Mouse (Mus musculus) ES-E14 (cell line): ENCODE data around the gene Clic1. TPM values are rescaled to one million over a fixed set of nuclear protein-coding genes. Genes with fewer than 3 reads are reported as not detected.

Experiments used
- DNase-seq: peaks from one replicate; pipeline ENCODE4 v3.0.0-alpha.2; 2013; ENCODE audit warnings: low read depth, low spot score
- H3K27ac ChIP-seq: 2 replicates; pipeline ENCODE4 v1.5.1; 2012; ENCODE audit warnings: low read depth, mild to moderate bottlenecking, low read length, moderate library complexity, mixed read lengths; ENCODE audit not compliant: poor library complexity, insufficient read depth, severe bottlenecking
- H3K36me3 ChIP-seq: 2 replicates; pipeline ENCODE4 v1.6.1; 2012; ENCODE audit warnings: mild to moderate bottlenecking, low read length, moderate library complexity, mixed read lengths; ENCODE audit not compliant: control insufficient read depth, poor library complexity, insufficient read depth, severe bottlenecking
- H3K4me1 ChIP-seq, 2 experiments: fragments of 150-350 bp in 1 of 2; sonication (generic) in 1 of 2; 2 replicates each; pipeline ENCODE4 v1.6.1; 2012; ENCODE audit warnings: low read length in 2 of 2, mild to moderate bottlenecking in 1 of 2, mixed read lengths in 1 of 2; ENCODE audit not compliant: control insufficient read depth in 2 of 2, insufficient read depth in 2 of 2, poor library complexity in 1 of 2
- H3K4me3 ChIP-seq, 2 experiments: fragments of 150-350 bp in 1 of 2; sonication (generic) in 1 of 2; 2 replicates each; pipeline ENCODE4 v1.5.1; 2012; ENCODE audit warnings: low read length in 2 of 2, low read depth in 1 of 2, mild to moderate bottlenecking in 1 of 2, mixed read lengths in 1 of 2; ENCODE audit not compliant: insufficient read depth in 1 of 2, poor library complexity in 1 of 2, severe bottlenecking in 1 of 2
- H3K9ac ChIP-seq: 2 replicates; pipeline ENCODE4 v1.6.1; 2012; ENCODE audit warnings: low read depth, mild to moderate bottlenecking, low read length, mixed read lengths; ENCODE audit not compliant: poor library complexity, insufficient read depth, severe bottlenecking
- H3K9me3 ChIP-seq: fragments of 150-350 bp; sonication (generic); 2 replicates; pipeline ENCODE4 v1.6.1; 2012; ENCODE audit warnings: low read depth, mild to moderate bottlenecking, low read length; ENCODE audit not compliant: control insufficient read depth, insufficient read depth
- CHD2 ChIP-seq: IDR thresholded peaks from 2 replicates; pipeline ENCODE4 v1.6.1; 2014; ENCODE audit warnings: mild to moderate bottlenecking, low read depth, low read length, inconsistent platforms
- HCFC1 ChIP-seq: IDR thresholded peaks from 2 replicates; pipeline ENCODE4 v1.6.1; 2012; ENCODE audit warnings: low read length, inconsistent platforms, borderline replicate concordance; ENCODE audit not compliant: insufficient read depth
- MAFK ChIP-seq: IDR thresholded peaks from 2 replicates; pipeline ENCODE4 v1.6.1; 2014; ENCODE audit warnings: mild to moderate bottlenecking, low read depth, low read length, inconsistent platforms; ENCODE audit not compliant: insufficient read depth
- ZC3H11A ChIP-seq: IDR thresholded peaks from 2 replicates; pipeline ENCODE4 v1.6.1; 2012; ENCODE audit warnings: low read depth, mild to moderate bottlenecking, inconsistent platforms, low read length, borderline replicate concordance
- ZNF384 ChIP-seq: IDR thresholded peaks from 2 replicates; pipeline ENCODE4 v1.6.1; 2012; ENCODE audit warnings: low read depth, low read length, inconsistent platforms
- in situ Hi-C, 2 experiments: fragments of 600-800 bp; cut with MboI; formaldehyde crosslinking; loops; one replicate each; pipeline ENCODE4 v1.15.1; 2025; ENCODE audit warnings: low sequenced_read_pairs in 2 of 2, inconsistent platforms in 1 of 2; ENCODE audit not compliant: unreplicated experiment in 2 of 2
- total RNA-seq: library from RNA; depleted of rRNA; stranded (reverse); fragments of 300-350 nt; gene quantifications from 2 replicates; pipeline ENCODE4 v1.2.3, GENCODE M21; 2012

Clic1 gene
- total RNA-seq, 1 experiment = 133 TPM

DNA sequence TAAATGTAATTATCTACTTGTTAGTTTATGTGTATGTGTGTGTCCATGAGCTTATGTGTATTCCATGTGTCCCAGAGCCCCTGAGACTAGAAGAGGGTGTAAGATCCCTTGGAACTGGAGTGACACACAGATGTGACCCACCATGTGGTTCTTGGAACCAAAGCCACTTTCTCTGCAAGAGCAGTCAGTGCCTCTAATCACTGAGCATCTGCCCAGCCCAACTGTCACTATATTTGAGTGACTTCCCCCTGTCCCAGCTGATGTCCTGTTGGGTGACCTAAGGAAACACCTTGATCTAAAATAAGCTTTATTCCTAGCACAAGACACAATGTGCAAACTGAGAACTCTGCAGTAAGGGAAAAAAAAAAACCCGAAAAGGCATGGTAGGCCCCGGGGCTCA, 21.5 kb upstream of the Clic1 start:
- no peak for DNase-seq
- Histone ChIP-seq H3K9ac (no peak overlapping the region), H3K9me3 (no peaks in the 10 kb centered on the region), H3K4me1 (peaks cover 0 to 29% of the 10 kb centered on the region in 2 experiments; a peak in 2 of 4 replicates), H3K36me3 (no peaks in the 10 kb centered on the region), H3K4me3 (no peak overlapping the region), H3K27ac (no peak overlapping the region)
- in situ Hi-C loops = no loop called here
- TF ChIP-seq HCFC1 (no peak), CHD2 (no peak)

DNA sequence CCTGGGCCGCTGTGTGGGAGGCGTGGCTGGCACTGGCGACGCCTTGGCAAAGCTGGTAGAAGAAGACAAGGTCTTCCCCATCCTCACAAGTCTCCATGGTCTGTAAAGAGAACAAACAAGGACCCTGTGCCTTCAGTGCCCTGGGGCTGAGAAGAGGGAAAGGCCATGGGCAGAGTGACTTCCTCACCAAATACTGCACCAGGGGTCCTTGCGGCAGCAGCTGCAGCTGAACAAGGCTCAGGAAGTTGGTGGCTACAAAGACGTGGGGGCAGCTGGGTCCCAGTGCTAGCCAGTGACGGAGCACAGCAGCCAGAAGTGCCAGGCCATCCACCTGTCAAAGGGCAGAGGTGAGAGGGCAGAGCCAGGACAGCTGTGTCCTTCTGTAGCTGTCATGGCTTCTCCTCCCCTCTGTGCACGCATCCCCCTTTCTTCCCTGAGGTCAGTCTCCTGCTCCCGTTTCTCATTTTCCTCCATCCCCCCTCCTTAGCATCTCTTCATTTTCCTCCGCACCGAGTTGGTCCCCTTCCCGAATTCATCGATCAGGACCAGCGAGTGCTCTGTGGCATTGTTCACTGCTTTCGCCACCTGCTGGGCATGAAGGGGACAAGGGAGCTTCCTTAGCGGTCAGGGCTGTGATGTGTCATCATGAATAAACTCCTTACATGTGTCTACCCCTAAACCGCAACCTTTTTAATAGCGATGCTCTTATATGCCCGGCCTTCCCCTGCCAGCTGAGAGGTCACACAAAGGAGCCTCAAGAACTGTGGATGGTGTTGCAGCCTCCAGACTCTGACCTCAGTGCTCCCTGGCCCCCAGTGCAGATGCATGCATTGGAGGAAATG, 19.9 kb upstream of the Clic1 start:
- Histone ChIP-seq H3K9ac (no peak overlapping the region), H3K27ac (no peak overlapping the region), H3K9me3 (no peaks in the 10 kb centered on the region), H3K36me3 (no peaks in the 10 kb centered on the region), H3K4me3 (no peak overlapping the region), H3K4me1 (peaks cover 0 to 29% of the 10 kb centered on the region in 2 experiments; a peak in 2 of 4 replicates)
- in situ Hi-C loops = no loop called here
- TF ChIP-seq CHD2 (no peak), HCFC1 (no peak), MAFK (no peak), ZNF384 (no peak), ZC3H11A (no peak)
- no peak for DNase-seq

DNA sequence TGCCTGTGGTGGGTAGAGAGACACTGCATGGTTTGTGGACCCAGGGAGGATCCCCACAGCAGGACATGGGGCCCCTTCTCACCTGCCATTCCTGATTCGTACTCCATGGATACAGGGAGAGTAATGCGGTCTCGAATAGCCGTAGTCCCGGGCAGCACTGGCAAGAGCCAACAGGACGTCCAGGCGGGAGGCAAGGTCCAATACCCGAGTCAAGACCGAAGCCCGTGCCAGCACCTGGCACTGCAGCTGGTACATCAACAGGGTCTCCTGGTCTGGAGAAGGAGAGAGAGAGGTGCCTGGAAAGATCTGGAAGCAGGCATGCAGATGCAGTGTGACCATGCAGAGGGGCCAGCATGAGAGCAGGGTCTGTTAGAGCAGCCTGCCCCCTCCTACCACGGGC, 18.5 kb upstream of the Clic1 start:
- Histone ChIP-seq H3K9ac (no peak overlapping the region), H3K27ac (no peak overlapping the region), H3K4me1 (peaks cover 0 to 23% of the 10 kb centered on the region in 2 experiments; a peak in 2 of 4 replicates), H3K4me3 (no peak overlapping the region), H3K36me3 (no peaks in the 10 kb centered on the region), H3K9me3 (no peaks in the 10 kb centered on the region)
- TF ChIP-seq CHD2 (no peak), HCFC1 (no peak), MAFK (no peak), ZNF384 (no peak), ZC3H11A (no peak)
- no peak for DNase-seq
- in situ Hi-C loops = no loop called here

DNA sequence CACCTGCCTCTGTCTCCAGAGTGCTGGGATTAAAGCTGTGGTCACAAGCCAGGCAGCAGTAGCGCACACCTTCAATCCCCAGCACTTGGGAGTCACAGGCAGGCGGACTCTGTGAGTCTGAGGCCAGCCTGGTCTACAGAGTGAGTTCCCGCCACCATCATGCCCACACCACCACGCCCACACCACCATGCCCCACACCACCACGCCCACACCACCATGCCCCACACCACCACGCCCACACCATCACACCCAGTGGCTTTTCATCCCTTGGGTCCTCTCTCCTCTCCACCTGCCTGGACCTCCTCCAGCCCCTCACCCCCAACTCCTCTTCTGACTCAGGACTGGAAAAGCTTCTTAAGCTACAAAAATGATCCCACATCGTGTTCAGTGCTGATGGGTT, 17.9 kb upstream of the Clic1 start:
- in situ Hi-C loops = no loop called here
- TF ChIP-seq ZNF384 = no peak
- TF ChIP-seq CHD2 = no peak
- TF ChIP-seq ZC3H11A = no peak
- TF ChIP-seq HCFC1 = no peak
- TF ChIP-seq MAFK = no peak
- Histone ChIP-seq H3K4me3 (no peak overlapping the region), H3K9me3 (no peaks in the 10 kb centered on the region), H3K27ac (no peak overlapping the region), H3K4me1 (peaks cover 0 to 19% of the 10 kb centered on the region in 2 experiments; a peak in 2 of 4 replicates), H3K36me3 (no peaks in the 10 kb centered on the region), H3K9ac (no peak overlapping the region)
- no peak for DNase-seq
